Mouse (Mus musculus) ES-Bruce4 (cell line): Measurements from ENCODE around the gene Rcor2.

Experiments used
- CTCF ChIP-seq: IDR thresholded peaks from one replicate; pipeline ENCODE4 v1.8.1; 2011; ENCODE audit warnings: low read depth, low read length
- EP300 ChIP-seq: IDR thresholded peaks from 2 replicates; pipeline ENCODE4 v1.6.1; 2011; ENCODE audit warnings: low read depth, low read length; ENCODE audit not compliant: insufficient read depth
- POLR2A ChIP-seq: IDR thresholded peaks from one replicate; pipeline ENCODE4 v1.8.1; 2011; ENCODE audit warnings: low read length; ENCODE audit not compliant: insufficient read depth

DNA sequence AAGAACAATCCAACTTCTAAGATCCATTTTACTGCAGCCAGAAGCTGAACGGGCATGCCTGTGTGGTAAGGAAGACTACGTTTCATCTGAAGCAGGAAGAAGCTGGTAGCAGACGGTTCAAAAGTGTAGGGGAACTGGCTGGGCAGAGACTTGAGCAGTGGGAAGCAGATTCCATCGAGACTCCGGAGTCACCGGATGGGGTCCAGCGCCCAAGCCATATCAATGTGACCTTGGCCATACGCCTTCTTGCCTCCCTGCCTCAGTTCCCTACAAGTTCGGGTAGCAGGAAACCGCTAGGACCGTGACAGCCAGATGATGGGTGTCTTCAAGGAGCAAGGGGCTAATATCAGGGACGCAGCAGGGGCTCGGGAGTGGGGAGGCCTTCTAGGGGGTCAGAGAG, 26.8 kb upstream of the Rcor2 start:
- TF ChIP-seq CTCF (no peak), POLR2A (no peak), EP300 (no peak)
